Mouse (Mus musculus) liver, postnatal 0 days (tissue): ENCODE measurements around the gene Pdcd6ip. TPM values are rescaled to one million over a fixed set of nuclear protein-coding genes. Genes with fewer than 3 reads are reported as not detected.

ENCODE experiments used
- ATAC-seq: fragments of 200-750 bp; cut with Nextera tagmentation; 2 replicates; pipeline ENCODE4 v1.8.0; 2017; ENCODE audit warnings: mild to moderate bottlenecking, moderate library complexity
- DNase-seq: peaks from one replicate; pipeline ENCODE4 v3.0.0-alpha.2; 2016
- H3K27ac ChIP-seq: fragments of 300-500 bp; sonication (generic); 2 replicates; pipeline ENCODE4 v1.5.1; 2014; ENCODE audit warnings: antibody characterized with exemption, moderate library complexity, mild to moderate bottlenecking, low read depth
- H3K27me3 ChIP-seq: fragments of 300-500 bp; sonication (generic); 2 replicates; pipeline ENCODE4 v1.6.1; 2014; ENCODE audit warnings: low read length, control low read depth, mixed read lengths; ENCODE audit not compliant: insufficient read depth
- H3K36me3 ChIP-seq: fragments of 300-500 bp; sonication (generic); replicated peaks from 2 replicates; pipeline ENCODE4 v1.6.1; 2014; ENCODE audit warnings: mild to moderate bottlenecking, control low read depth, low read length, moderate library complexity, mixed read lengths; ENCODE audit not compliant: insufficient read depth
- H3K4me1 ChIP-seq: fragments of 300-500 bp; sonication (generic); 2 replicates; pipeline ENCODE4 v1.6.1; 2014; ENCODE audit warnings: antibody characterized with exemption, mild to moderate bottlenecking, control low read depth; ENCODE audit not compliant: insufficient read depth
- H3K4me2 ChIP-seq: fragments of 300-500 bp; sonication (generic); 2 replicates; pipeline ENCODE4 v1.6.1; 2014; ENCODE audit warnings: low read depth, mild to moderate bottlenecking, low read length, moderate library complexity, mixed read lengths
- H3K4me3 ChIP-seq: fragments of 300-500 bp; sonication (generic); 2 replicates; pipeline ENCODE4 v1.5.1; 2014; ENCODE audit warnings: low read depth, low read length
- H3K9ac ChIP-seq: fragments of 300-500 bp; sonication (generic); replicated peaks from 2 replicates; pipeline ENCODE4 v1.6.1; 2014; ENCODE audit warnings: mild to moderate bottlenecking, moderate library complexity
- H3K9me3 ChIP-seq: fragments of 300-500 bp; sonication (generic); 2 replicates; pipeline ENCODE4 v1.6.1; 2016; ENCODE audit warnings: mild to moderate bottlenecking, control low read depth, low read length, mixed read lengths
- CTCF ChIP-seq: sonication (generic); IDR thresholded peaks from 2 replicates; pipeline ENCODE4 v1.5.1; 2016; ENCODE audit warnings: antibody characterized with exemption, low read depth
- EP300 ChIP-seq: IDR thresholded peaks from 2 replicates; pipeline ENCODE4 v1.6.1; 2016; ENCODE audit warnings: antibody characterized with exemption, low read depth, mild to moderate bottlenecking
- WGBS: fragments of 180-500 bp; shearing (Covaris S2); extraction: QIAGEN DNeasy Blood & Tissue Kit; methylation state at CpG from one replicate; pipeline ENCODE4 v1.1.7; 2014; ENCODE audit not compliant: insufficient replicate concordance; 5-methylcytosine and 5-hydroxymethylcytosine counted together
- polyA plus RNA-seq: library from polyadenylated mRNA; unstranded; fragments of >200 nt; fragmentation: Nextera tagmentation; extraction: Ambion mirVana; gene quantifications from 2 replicates; pipeline ENCODE4 v1.2.1, GENCODE M21; 2015

Pdcd6ip gene
- polyA plus RNA-seq, 1 experiment from 2014 or later = 26.8 TPM

DNA sequence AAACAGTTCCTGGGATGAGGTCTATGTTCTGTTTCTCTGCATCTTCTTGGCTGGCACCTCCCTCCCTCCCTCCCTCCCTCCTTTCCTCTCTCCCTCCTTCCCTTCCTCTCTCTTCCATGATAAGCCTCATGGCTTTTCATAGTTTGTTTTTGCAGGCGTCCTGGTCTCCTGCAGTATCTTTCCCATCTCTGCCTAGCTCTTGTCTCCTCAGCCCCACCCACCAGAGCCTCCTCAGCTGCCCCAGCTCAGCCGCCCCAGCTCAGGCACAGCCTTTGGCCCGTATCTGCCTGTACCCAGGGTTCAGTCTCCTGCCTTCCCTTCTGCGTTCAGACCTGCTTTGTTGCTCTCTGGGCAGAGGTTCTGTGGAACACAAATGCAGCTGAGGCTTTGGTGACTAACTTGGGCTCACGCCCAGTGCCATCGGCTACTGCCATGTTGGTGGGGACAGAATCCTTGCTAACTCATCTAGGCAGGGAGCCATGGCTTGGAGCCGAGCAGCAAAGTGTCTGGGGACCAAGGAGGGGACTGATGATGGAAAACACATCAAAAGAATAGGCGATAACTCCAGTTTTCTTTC lies 74.8 kb downstream of the Pdcd6ip start:
- H3K27me3 ChIP-seq = no peaks in the 10 kb centered on the region
- 60% methylated on average over 8 of the region's 8 CpGs for WGBS

DNA sequence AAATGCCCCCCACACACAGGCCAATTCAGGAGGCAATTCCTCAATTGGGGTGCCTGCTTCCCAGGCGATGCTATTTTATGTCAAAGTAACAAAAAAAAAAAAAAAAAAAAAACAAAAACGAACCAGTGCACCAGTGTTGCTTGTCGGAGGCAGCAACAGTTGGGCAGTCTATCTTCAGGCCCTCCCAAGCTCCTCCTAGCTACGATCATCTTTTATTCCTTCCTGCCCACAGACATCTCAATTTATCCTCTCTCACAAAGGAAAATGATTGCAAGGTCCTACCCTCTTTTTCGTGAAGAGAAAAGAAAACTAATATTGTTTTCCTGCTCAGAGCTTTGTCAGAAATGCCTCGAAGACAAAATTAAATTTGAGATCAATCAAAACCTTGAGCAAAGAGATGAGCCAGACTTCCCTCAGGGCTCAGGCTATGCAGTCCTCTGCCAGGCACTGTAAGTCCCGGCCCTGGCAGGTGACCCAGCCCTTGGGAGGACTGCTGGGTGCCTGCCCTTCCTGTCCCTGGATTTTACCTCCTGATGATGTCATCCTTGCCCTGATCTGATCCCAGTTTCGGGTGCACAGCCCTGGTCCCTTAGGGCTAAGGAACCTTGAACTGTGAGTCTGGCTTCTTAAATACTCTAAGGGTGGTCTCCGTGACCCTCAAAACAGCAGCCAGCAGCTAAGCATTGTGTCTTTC lies 75.6 kb downstream of the Pdcd6ip start:
- no peaks in the 10 kb centered on the region for H3K36me3 ChIP-seq
- no peaks in the 10 kb centered on the region for H3K27me3 ChIP-seq
- no peak overlapping the region for H3K4me2 ChIP-seq
- no peak for TF ChIP-seq EP300
- no peak for TF ChIP-seq CTCF
- peaks cover 2% of the 10 kb centered on the region; the same call in 1 of the 2 replicates for H3K9me3 ChIP-seq
- no peak overlapping the region for H3K27ac ChIP-seq
- H3K4me1 ChIP-seq = no peaks in the 10 kb centered on the region
- DNase-seq (no peak), ATAC-seq (no peak)
- H3K4me3 ChIP-seq = no peak overlapping the region
- 68% methylated on average over 9 of the region's 9 CpGs for WGBS
- no peak overlapping the region for H3K9ac ChIP-seq

More for the DNA sequence above, 74.8 kb downstream of the Pdcd6ip start:
- Histone ChIP-seq H3K4me3 (no peak overlapping the region), H3K4me1 (no peaks in the 10 kb centered on the region), H3K4me2 (no peak overlapping the region), H3K9ac (no peak overlapping the region), H3K27ac (no peak overlapping the region), H3K9me3 (peaks cover 2% of the 10 kb centered on the region; the same call in 1 of the 2 replicates), H3K36me3 (no peaks in the 10 kb centered on the region)
- no peak for ATAC-seq
- TF ChIP-seq CTCF (no peak), EP300 (no peak)
- DNase-seq = no peak

DNA sequence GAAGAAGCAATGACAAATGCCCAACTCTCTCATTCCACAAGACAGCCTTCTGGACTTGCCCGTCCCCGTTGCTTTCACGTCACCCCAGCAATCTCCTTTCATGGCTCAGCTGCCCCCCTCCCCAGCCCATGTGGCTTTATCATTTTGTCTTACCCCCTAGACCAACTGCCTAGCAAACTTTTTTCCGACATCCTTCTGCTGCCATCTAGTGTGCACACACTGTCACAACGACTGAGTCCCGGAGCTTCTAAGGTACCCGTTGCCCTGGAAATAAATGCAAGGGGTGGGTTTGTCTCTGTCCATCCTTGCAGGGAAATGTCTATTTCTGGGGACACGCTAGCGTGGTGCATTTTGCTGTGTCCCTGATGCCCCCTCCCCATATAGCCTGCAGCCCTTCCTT lies 78.4 kb downstream of the Pdcd6ip start:
- Histone ChIP-seq H3K9ac (no peak overlapping the region), H3K4me2 (no peak overlapping the region), H3K9me3 (no peaks in the 10 kb centered on the region), H3K27ac (no peak overlapping the region), H3K4me3 (no peak overlapping the region), H3K36me3 (no peaks in the 10 kb centered on the region), H3K4me1 (no peaks in the 10 kb centered on the region), H3K27me3 (no peaks in the 10 kb centered on the region)
- TF ChIP-seq EP300 = no peak
- TF ChIP-seq CTCF = peak; percentile 57
- no peak for ATAC-seq
- WGBS = 17% methylated on average over 9 of the region's 9 CpGs
- DNase-seq = peak; percentile 21

DNA sequence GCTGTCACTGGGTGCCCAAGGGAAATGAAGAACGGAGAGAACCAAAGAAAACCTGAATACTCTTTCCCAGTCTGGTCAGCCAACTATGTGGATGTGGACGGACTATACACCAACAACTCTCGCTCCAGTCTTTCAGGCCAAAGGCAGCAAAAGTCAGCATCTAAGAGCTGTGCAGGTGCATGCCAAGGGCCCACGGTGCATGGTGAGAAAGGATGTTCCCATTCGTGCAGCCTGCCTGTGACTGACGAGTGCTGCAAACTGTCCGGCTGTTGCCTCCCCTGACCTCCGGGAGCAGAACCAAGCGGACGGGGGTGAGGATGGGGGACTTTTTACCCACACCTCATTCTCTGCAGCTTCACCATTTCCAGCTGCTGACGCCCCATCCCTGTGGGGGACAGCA lies 78.9 kb downstream of the Pdcd6ip start:
- Histone ChIP-seq H3K4me3 (no peak overlapping the region), H3K27me3 (no peaks in the 10 kb centered on the region), H3K36me3 (no peaks in the 10 kb centered on the region), H3K4me1 (no peaks in the 10 kb centered on the region), H3K4me2 (no peak overlapping the region), H3K27ac (no peak overlapping the region), H3K9ac (no peak overlapping the region), H3K9me3 (no peaks in the 10 kb centered on the region)
- ATAC-seq (no peak), DNase-seq (no peak)
- 84% methylated on average over 11 of the region's 11 CpGs for WGBS
- TF ChIP-seq CTCF = no peak
- no peak for TF ChIP-seq EP300

DNA sequence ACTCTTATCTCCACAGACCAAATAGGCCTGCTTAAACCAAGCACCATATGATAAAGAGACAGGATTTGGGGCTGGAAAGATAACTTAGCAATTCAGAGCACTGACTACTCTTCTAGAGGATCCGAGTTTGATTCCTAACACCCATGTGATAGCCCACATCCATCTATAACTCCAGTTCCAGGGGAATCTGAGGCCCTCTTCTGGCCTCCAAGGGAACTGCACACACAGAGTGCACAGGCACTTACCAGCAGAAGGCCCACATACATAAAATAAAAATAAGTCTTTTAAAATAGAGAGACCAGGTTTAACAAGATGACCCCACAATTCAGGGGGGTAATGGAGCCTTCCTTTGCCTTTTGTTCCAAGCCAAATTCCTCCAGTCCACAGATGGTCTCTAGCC lies 79.3 kb downstream of the Pdcd6ip start:
- WGBS = 75% methylated on average over 1 of the region's 1 CpGs
- H3K9me3 ChIP-seq = no peaks in the 10 kb centered on the region
- DNase-seq (no peak), ATAC-seq (no peak)
- H3K27me3 ChIP-seq = no peaks in the 10 kb centered on the region
- no peaks in the 10 kb centered on the region for H3K36me3 ChIP-seq
- H3K27ac ChIP-seq = no peak overlapping the region
- no peak overlapping the region for H3K4me3 ChIP-seq
- no peaks in the 10 kb centered on the region for H3K4me1 ChIP-seq
- peak; percentile 21; the same call in 1 of the 2 replicates for TF ChIP-seq CTCF
- TF ChIP-seq EP300 = no peak
- no peak overlapping the region for H3K4me2 ChIP-seq
- no peak overlapping the region for H3K9ac ChIP-seq

DNA sequence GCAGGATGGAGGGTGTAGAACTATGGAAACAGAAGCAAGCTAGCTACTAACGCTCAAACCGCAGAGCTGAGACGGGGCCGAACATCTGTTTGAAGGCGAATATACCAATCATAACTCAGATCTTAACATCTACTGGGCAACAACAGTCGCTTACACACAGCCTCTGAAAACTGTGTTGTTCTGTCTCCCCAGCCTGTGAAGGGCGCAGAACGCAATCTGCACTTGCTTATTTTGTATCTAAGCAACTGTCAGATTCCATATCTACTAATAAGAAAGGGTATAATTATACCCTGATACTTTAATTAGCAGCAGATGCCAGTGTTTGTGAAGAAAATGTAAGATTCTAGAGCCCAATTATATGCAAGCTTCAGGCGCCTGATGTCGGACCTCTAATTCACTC lies 81.3 kb downstream of the Pdcd6ip start:
- Histone ChIP-seq H3K4me1 (no peaks in the 10 kb centered on the region), H3K9me3 (no peaks in the 10 kb centered on the region), H3K4me3 (no peak overlapping the region), H3K36me3 (no peaks in the 10 kb centered on the region), H3K4me2 (no peak overlapping the region), H3K9ac (no peak overlapping the region), H3K27me3 (no peaks in the 10 kb centered on the region), H3K27ac (no peak overlapping the region)
- 89% methylated on average over 10 of the region's 10 CpGs for WGBS
- DNase-seq (no peak), ATAC-seq (no peak)
- TF ChIP-seq CTCF (no peak), EP300 (no peak)
